Mouse (Mus musculus) gastrocnemius, postnatal 36 days (tissue): ENCODE measurements around the gene Arhgap40. TPM values are rescaled to one million over a fixed set of nuclear protein-coding genes. Genes with fewer than 3 reads are reported as not detected.

Source experiments
- DNase-seq, 2 experiments: peaks; one replicate each; pipeline ENCODE4 v3.0.0; 2022
- intact Hi-C: fragments of 180-260 bp; cut with DNase I; formaldehyde crosslinking; loops from one replicate; pipeline ENCODE4 v1.15.1; 2025
- total RNA-seq, 2 experiments: library from RNA; stranded (reverse); gene quantifications; 2 replicates each; pipeline ENCODE4 v1.2.3; 2021

Gene Arhgap40
- total RNA-seq, 2 experiments from 2014 or later, result not detected

DNA sequence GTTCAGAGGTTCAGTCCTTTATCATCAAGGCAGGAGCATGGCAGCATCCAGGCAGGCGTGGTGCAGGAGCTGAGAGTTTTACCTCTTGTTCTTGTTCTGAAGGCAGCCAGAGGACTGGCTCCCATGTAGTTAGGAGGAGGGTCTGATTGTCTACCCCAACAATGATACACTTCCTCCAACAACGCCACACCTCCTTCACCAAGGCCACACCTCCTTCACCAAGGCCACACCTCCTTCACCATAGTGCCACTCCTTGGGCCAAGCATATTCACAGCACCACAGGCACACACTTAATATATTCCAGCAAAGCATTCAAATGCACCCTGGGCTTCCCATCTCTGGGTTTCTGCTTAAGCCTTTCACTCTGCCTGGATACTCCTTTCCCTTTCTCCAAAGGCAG is 32.7 kb downstream of the Arhgap40 start:
- intact Hi-C loops, result loop anchor here (5.0 to 10.0 kb wide), 2 partner anchors 82 to 320 kb away; no protein-coding TSS in a partner anchor
- no peak for DNase-seq

DNA sequence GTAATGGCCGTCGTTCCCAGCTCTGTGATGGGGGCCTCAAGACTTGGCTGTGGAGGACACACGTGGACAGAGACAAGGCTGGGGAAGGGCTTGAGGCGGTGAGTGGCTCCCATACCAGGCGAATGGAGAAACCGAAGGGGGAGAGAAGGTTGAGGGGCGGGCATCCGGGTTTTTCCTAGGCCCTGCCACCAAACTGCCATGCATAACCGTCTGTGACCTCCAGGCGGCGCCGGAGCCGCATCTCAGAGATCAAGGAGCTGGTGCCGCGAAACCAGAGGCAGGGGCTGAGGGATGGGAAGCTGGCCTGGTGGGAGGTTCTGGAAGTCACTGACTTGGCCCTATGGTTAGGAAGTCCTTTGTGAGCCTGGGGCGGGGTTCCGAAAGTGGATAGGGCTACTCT is 34.2 kb downstream of the Arhgap40 start:
- intact Hi-C loops, result loop anchor here (5.0 to 10.0 kb wide), 2 partner anchors 81 to 318 kb away; no protein-coding TSS in a partner anchor
- peak; percentile 55 to 56 for DNase-seq

DNA sequence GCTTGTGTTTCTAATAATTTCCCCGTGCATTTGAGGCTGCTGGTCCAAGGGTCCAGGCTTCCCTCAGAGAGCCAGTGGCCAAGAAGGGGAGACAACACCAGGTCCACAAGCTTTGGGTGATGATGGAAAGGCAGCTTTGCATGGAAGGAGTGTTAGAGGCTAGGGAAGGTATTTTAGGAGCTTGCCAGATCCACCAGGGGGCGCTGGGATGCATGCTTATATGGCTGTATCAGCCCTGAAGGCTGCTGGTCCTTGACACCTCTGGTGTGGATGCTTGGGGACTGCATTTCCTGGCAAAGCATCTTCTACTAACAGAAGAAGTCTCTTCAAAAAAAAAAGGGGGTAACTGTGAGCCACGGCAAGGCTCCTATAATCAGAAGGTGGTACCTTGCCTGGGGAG is 37.5 kb downstream of the Arhgap40 start:
- intact Hi-C loops, result loop anchor here (2.0 kb wide), 1 partner anchor 91 kb away; no protein-coding TSS in a partner anchor

DNA sequence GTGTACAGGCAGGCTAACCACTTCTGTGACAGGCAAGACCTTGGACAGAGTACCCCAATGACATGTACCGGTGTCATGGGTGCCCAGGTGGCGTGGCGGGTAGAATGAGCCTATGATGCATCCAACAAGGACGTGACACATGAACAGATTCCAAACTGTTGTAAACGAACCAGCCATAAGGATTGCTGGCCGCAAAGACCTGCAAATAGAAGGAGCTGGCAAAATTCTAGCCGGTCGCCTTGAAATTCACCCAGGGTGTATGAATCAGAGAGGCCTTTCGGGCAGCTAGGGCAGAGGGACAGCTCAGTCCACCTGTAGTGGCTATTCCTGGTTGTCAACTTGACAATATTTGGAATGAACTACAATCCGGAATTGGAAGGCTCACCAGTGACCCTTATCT is 41.8 kb downstream of the Arhgap40 start:
- intact Hi-C loops, result no loop called here
- DNase-seq, result no peak

More for the DNA sequence above, 37.5 kb downstream of the Arhgap40 start:
- peak; percentile 48 to 68 for DNase-seq

DNA sequence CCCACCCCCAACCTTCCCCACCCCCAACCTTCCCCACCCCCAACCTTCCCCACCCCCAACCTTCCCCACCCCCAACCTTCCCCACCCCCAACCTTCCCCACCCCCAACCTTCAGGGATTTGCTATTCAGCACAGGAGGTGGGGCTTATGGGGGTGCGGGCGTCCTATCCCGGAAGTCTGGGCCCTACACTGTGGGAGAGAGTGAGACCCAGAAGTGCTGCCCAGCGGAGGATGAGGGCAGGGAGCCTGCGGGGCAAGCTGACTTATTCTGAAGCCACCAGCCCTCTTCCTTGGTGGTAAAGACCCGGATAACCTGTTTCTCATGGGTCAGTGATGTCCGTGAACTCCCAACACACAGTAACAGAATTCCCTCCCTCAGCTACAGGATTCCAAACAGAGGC is 42.7 kb downstream of the Arhgap40 start:
- intact Hi-C loops, result no loop called here
- DNase-seq, result peak in 1 of 2 experiments; percentile 13

DNA sequence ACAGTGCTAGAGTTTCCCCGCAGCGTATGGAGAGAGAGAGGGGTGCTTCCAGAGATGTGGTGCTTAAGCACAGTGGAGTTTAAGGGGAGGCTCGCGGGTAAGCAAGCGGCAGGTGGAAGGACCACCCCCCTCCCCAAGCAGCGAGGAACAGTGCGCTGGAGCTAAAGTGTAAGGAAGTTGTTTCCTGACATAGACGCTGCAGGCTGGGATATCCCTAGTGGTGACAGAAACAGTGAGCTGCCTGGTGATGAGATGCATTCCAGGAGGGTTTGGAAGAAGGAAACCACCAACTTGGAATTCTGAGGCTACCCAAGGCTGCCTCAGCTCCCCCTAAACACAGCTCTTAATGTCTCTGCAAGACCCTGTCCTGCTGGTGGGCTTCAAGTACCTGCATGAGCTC is 43.2 kb downstream of the Arhgap40 start:
- DNase-seq, result no peak
- intact Hi-C loops, result no loop called here

DNA sequence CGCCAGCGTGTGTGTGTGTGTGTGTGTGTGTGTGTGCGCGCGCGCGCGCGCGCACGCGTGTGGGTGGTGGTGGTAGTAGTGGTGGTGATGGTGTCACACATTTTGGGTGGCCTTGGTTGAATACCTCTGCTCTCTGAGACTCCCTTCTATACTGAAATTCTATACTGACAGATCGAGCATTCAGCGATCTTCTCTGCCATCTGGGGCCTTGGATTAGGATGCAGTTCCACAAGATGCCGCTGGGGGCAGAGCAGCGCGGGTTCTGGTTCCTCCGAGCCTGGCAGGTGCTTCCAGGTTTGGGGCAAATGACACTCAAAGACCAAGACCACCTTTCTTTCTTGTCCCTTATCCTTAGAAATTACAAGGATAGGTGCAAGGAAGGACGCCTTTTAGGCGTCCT is 43.6 kb downstream of the Arhgap40 start:
- intact Hi-C loops, result no loop called here
- DNase-seq, result peak; percentile 31 to 62

DNA sequence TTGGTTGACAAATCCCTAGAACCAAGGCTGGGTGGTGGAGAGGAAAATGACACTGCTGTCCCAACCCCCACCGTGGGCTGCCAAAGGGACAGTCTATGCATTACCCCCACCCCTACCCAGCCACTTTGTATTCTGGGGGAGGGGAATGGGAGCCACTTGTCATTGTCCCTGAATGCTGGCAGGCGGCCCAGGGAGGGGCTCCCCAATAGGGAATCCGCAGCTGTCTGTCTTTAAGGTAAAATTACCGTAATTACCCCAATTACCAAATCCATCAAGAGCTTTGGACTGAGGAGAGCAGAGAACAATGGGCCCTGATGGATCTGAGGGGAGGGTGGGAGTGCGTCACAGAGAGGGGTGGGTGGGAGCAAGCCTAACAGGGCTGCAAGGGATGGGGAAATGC is 44.2 kb downstream of the Arhgap40 start:
- DNase-seq, result no peak
- intact Hi-C loops, result no loop called here

DNA sequence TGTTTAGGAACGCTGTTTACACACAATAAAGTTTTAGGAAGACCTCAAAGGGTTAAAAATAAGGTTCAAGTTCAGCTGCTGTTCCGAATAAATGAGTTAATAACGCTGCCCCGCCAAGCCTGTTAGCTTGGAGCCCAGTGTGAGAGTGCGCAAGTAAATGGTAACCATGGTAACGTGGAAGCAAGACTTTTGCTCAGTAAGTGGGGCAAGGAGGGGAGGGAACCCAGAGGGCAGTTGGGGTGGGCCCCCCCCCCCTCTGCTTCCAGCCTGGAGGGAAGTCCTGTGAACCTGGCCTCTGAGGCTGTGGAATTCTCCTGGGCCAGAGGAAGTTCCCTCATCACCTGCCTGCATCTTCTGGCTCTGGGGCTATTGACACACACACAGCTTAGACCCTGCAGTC is 47.3 kb downstream of the Arhgap40 start:
- DNase-seq, result no peak
- intact Hi-C loops, result no loop called here

DNA sequence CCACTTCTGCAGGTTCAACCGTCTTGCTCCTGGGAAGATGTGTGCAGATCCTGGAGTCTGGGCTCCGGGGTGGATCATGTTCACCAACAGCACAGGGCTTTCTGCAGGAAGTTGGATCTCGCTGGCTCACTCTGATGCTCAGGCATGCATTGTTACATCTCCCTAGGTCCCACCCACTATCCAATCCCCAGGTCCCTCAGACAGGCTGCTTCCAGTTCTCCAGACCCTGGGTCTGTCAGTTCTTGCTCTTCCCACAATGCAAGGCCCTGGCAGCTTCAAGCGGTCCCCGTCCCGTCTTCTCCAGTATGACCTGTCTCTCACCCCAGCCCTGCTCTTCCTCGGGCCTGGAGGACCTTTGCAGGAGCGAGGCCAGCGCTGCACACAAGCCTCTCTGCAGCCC is 48.2 kb downstream of the Arhgap40 start:
- no peak for DNase-seq

DNA sequence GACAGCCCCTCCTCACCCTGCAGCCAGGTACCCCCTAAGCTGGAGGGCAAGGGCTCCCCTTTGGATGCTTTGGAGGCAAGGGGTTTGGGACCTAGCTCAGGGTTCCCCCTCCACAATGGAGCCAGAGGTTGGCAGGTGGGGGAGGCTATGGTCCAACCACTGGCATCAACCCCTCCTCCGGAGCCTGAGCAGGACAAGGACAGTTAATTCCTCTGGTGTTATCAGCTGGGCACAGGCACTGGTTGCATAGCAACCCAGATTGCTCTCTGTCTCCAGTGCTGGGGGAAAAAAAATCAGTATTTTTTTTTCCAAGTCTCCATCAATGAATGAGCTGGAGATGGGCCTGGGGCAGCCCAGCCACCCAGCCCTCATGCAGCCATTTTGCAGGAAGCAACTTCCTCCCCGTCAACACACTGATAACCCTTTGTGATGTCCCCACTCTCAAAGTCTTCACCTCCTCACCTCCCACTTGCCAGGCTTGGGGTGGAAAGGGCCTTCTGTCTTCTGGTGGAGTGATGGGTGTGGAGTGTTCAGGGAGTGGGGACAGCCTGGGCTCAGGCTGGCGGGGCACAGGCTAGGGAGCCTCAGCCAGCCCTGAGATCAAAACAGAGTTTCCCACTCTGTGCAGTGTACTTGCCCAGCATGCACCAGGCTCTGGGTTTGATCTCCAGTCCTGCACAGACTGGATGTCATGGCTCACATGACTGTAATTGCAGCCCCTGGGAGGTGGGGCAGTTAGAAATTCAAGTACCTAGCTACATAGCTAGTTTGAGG is 49.0 kb downstream of the Arhgap40 start:
- intact Hi-C loops, result no loop called here
- no peak for DNase-seq

More for the DNA sequence above, 48.2 kb downstream of the Arhgap40 start:
- intact Hi-C loops, result no loop called here

DNA sequence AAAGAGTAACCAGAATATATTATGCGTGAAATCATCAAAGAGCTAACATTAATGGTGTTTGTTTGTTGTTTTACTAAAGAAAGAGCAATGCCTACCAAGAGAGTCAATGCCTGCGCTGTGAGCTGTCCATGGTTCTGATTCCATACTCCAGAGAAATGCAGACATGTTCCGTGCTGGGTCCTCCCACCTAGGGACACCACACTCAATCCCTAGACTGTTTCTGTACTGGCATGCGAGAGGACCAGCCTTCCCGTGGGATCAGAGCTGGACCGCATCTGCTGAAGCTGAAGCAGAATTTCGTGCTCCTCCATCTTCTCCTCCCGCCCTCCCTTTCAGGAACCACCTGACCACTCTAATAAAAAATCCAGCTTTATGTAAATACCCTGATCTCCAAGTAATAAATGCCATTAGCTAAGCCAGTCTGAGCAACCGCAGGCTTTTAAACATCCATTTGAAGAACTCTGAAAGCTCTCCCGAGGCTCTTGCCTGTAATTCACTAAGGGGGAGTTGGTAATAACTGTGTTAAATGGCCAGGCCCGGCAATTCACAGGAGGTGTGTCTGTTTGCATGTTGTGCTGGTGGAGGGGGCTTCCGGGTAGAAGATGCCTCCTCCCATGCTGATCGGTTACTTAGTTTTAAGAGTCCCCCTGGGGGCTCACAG is 58.0 kb downstream of the Arhgap40 start:
- intact Hi-C loops, result no loop called here
- DNase-seq, result peak in 1 of 2 experiments; percentile 9

DNA sequence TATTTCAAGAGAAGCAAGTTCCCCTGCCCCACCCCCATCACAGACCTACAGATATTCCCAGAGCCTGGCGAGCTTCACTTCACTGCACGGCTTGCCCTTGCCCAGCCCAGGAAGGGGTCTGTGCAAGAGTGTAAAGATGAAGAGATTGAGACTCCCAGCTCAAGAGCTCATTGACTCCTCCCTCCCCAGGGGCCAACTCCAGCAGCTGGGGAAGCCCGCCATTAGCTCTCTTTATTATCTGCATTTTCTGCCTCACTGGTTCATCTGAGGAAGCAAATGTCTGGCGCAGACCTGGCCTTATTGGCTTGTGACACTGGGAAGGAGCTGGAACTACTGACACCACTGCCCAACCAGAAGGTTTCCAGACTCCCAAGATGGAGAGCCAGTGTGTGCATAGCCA is 67.4 kb downstream of the Arhgap40 start:
- DNase-seq, result no peak
- intact Hi-C loops, result no loop called here

DNA sequence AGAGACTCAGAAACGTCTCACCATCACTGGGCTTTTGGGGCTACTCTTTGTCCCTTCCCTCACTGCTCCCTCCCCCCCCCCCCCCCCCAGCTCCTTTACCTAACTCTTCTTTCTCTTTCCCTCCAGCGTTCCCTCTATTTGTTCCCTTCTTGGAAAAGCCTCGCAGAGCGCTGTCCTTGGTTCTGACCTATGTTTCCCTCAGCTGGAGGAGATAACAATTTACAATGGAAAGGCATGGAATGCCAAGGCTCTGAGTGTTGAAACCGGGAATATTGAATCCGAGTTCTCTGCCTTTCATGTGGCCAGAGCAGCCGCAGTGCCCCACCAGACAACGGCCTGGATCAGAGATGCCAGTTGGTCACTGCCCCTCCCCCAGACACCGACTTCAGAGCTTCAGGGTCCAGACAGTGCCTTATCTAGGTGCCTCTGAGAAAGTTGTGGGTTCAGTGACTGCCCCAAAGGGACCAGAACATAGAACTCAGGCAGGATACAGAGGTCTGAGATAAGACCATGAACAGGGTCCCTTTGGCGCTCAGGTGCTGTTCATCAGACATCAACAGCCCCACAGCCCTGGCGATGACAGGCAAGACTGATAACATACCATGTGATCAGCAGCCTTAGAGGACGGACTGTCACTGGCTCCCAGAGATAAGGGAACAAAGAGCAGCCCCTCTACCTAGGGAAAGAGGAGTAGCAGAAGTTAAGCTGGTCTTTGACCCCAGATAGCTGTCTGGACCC is 72.2 kb downstream of the Arhgap40 start:
- no peak for DNase-seq

DNA sequence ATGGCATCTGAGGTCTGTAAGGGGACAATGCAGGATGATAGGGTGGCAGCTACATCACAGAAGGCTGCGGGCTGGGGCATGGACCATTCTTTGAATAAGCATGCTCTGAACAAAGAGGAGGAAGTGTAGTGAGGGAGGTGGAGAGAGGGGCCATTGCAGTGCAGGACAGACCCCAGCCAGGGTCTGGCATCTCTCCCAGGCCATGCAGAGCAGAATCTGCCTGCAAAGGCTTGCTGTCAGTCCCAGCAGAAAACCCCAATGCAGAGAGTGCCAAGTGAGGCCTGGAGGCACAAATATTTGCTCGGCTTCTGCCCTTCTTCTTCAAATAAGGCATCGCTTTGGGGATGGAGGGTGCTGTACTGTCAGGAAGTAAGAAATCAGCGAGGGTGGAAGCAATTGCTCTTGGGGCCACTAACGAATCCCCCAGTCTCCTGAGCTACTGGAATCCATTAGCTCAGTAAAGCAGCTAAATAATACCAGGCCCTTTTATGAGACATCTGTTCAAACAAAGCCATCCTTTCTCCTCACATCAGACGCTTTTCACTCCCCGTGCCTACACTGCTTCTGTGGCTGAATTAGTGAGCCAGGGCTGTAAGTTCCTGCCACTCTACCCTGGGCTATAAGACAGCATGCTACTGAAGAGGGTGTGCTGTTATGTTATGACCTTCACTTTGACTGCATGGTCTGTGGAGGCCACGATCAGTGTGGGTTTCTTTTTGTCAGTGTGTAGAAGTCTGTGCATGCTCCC is 76.1 kb downstream of the Arhgap40 start:
- intact Hi-C loops, result no loop called here
- no peak for DNase-seq

More for the DNA sequence above, 72.2 kb downstream of the Arhgap40 start:
- intact Hi-C loops, result no loop called here

DNA sequence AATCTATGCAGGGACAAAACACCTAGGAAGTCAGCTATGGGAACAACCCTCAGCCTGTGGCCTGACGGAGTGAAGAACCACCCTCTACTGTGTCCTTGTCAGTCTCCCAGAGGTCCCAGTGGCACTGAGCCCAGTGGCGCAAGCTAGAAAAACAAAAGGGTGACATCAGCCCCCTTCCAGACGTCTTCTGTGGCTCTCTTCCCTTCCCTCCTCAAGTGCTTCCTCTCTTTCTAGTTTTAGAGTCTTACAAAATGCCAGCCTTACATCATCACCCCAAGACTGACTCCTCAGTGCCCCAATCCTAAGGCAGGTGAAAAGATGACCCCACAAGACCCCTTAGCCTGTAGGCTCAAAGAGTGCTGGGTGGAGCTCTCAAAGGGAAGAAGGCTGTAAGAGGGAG is 77.9 kb downstream of the Arhgap40 start:
- intact Hi-C loops, result no loop called here

DNA sequence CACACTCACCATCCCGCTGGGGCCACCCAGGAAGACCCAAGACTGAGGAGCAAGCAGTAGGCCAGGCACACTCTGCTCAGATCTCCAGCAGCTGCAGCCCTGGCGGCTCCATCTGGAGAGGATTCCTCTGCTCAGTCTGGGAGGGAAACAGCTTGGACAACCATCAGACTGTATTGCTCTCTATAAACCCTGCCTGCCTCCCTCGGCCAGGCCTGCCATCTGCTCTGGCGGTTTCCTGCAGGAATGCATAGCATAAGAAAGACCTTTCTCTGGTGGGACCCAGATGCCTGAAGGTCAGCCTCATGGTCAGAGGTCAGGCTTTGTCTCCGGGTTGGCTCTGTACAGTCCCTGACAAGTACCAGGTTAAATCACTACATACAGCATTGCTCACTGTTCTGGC is 78.7 kb downstream of the Arhgap40 start:
- intact Hi-C loops, result no loop called here

More for the DNA sequence above, 77.9 kb downstream of the Arhgap40 start:
- no peak for DNase-seq

DNA sequence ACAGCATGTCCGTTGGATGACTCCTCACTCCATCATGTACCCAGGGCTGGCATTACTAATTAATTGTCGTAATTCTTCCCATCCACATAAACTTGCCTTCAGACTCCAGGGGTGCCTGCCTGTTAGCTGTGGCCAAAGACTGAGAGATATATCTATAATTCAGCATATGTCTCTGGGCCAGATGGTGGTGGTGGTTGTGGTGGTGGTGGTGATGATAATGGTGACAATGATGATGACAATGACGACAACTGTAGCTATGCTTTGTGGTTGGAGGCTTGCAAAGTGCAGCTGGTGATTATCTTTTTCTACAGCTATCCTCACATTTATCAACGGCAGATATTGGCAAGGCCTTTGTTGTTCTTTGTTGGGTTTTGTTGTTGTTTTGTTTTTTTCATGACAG is 80.8 kb downstream of the Arhgap40 start:
- intact Hi-C loops, result no loop called here
- no peak for DNase-seq

More for the DNA sequence above, 78.7 kb downstream of the Arhgap40 start:
- no peak for DNase-seq

DNA sequence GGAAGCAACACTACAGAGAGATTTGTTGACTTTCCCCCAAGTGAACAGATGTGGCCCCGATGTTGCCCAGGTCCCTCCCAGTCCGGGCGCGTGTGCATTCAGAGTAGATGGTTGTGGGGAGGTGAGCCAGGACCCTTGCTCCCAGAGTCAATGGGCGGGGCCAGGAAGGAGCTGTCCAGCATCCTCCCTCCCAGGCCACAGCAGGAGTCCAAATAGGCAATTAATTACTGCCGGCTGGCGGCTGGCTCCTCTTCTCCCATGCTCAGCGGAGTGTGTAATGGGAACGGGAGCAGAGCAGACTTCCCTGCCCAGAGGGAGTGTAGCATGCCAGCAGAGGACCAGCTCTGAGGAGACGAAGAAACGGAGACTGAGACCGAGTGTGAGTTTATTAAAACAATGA is 82.5 kb downstream of the Arhgap40 start:
- intact Hi-C loops, result no loop called here
- no peak for DNase-seq

DNA sequence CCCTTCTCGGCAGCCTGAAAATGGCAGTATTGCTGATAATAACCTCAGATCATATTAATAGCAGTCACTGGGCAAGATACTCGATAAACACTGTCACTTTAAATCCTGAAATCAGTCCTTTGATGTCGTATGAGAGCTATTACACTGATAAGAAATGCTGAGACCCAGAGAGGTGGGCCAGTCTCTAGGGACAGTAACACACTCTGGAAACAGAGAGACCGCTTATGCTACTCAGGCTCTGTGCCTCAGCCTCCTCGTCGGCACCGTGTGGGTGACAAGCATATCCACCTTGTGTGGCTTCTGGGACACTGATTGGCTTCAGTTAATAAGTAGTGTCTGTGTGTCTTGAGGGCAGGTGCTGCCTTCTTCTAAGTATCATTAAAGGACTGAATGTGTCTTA is 83.0 kb downstream of the Arhgap40 start:
- intact Hi-C loops, result no loop called here
- DNase-seq, result no peak
